Mouse (Mus musculus) embryonic stem cell, embryonic (primary cell): ENCODE measurements around the gene Fgfr2.

Source experiments
- CTCF ChIA-PET, 4 experiments: fragments of 300-600 bp in 2 of 4; fragments of 350-600 bp in 2 of 4; sonication (Branson Sonifier 250); formaldehyde crosslinking; loops; one replicate each; lab custom pipeline; 2022; ENCODE audit warnings: inconsistent platforms in 2 of 4; lab: Charles Lee
- POLR2A ChIA-PET, 4 experiments: fragments of 300-600 bp in 2 of 4; fragments of 350-600 bp in 2 of 4; sonication (Branson Sonifier 250); formaldehyde crosslinking; loops; one replicate each; lab custom pipeline; 2022; ENCODE audit warnings: antibody characterized with exemption in 4 of 4, inconsistent platforms in 1 of 4; lab: Charles Lee

Fgfr2 gene

DNA sequence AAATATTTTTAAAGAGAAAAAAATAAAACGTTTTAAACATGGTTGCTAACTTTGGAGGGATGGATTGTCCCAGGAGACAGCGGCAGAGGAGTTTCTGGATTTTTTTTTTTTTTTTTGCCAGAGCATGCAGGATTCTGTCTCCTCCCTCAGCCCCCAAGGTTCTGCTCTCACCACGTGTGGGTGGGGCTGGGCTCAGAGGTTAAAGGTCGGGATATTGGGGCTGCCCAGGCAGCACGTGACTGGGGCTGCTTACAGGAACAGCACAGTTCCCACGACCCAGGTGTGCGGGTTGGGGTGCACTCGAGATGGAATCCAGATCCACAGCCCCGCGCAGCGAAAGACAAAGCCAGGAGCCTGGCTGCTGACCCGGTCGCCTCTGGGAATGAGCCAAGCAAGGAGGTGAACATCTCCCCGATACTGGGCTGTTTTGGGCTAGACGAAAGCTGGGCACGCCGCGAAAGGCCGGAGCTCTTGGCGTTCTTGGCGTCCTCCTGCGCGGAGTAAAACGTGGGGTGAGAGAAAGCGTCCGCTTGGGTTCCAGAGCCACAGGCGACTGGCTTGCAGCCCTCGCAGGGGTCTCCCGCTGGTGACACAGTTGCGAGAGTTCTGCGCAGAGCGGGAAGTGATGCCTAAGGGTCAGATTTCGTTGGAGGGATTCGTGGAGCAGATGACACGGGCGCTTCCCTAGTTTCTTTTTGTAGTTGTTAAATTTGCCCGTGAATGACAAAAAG lies 1566.4 kb downstream of the Fgfr2 start:
- POLR2A ChIA-PET = interaction anchor here in 2 of 4 experiments (0.9 to 3.5 kb wide), 10 partner anchors 9 to 864 kb away, joined by 3 to 26 read pairs (median 4); partner anchors contain the start of genes Acadsb (in 1 of the 2), Hmx3 (in 1 of the 2) and Ikzf5 (in 1 of the 2)
- CTCF ChIA-PET = interaction anchor here in 3 of 4 experiments (0.6 to 2.0 kb wide), 4 partner anchors 15 to 835 kb away, joined by 3 to 6 read pairs (median 4); no protein-coding TSS in a partner anchor

- ChIA-PET CTCF (interaction anchor here in 2 of 4 experiments (0.7 to 2.0 kb wide), 3 partner anchors 14 to 326 kb away, joined by 3 to 6 read pairs (median 4); no protein-coding TSS in a partner anchor), POLR2A (interaction anchor here in 3 of 4 experiments (0.9 to 3.5 kb wide), 13 partner anchors 9 to 687 kb away, joined by 3 to 26 read pairs (median 4); partner anchors contain the start of gene Hmx3 (in 1 of the 3))
Observed at GRCm38 (mm10) chr7:131556116-131556515, 1567.0 kb downstream of the Fgfr2 start.

GRCm38 (mm10) chr7:131555301-131556081 lies 1567.7 kb downstream of the Fgfr2 start:
- ChIA-PET POLR2A (interaction anchor here in 3 of 4 experiments (0.8 to 3.5 kb wide), 12 partner anchors 9 to 687 kb away, joined by 3 to 26 read pairs (median 4); partner anchors contain the start of gene Hmx3 (in 1 of the 3)), CTCF (interaction anchor here in 2 of 4 experiments (0.6 to 2.0 kb wide), 3 partner anchors 14 to 327 kb away, joined by 3 to 6 read pairs (median 4); no protein-coding TSS in a partner anchor)

DNA sequence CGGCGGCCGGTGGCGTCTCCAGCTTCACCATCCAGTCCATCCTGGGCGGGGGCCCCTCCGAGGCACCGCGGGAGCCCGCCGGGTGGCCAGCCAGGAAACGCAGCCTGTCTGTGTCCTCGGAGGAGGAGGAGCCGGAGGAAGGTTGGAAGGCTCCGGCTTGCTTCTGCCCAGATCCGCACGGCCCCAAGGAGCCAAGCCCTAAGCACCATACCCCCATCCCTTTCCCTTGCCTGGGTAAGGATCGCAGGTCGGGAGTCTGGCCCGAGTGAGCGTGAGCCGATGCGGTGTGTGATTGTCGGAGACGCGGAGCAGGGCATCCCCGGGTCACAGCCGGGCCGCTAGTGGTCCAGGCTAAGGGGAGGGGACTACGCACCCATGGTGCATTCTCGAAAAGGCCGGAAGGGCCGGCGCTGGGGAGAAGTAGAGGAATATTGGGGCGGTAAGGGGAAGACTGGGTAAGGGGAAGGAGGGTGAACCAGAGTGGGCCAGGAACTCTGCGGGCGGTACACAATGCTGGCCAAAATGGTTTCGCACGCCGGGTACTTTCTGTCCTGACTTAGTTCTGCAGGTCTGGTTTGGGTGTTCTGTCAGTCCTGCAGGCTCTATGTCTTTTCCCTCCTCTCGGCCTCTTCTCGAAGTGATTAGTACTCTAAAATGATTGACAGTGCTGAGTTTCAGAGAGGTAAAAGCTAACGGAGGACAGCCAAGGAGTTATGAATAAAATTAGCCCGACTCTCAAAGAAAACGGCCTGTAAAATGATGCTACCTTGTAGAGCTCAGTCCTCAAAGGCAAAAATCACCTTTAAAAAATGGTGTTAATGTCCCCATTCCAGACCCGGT lies 1568.6 kb downstream of the Fgfr2 start:
- ChIA-PET CTCF (interaction anchor here in 3 of 4 experiments (0.6 to 2.0 kb wide), 4 partner anchors 14 to 1021 kb away, joined by 3 to 6 read pairs (median 4); no protein-coding TSS in a partner anchor), POLR2A (interaction anchor here in 3 of 4 experiments (0.6 to 3.8 kb wide), 10 partner anchors 8 to 246 kb away, joined by 3 to 28 read pairs (median 6); partner anchors contain the start of gene Hmx3 (in 2 of the 3))

DNA sequence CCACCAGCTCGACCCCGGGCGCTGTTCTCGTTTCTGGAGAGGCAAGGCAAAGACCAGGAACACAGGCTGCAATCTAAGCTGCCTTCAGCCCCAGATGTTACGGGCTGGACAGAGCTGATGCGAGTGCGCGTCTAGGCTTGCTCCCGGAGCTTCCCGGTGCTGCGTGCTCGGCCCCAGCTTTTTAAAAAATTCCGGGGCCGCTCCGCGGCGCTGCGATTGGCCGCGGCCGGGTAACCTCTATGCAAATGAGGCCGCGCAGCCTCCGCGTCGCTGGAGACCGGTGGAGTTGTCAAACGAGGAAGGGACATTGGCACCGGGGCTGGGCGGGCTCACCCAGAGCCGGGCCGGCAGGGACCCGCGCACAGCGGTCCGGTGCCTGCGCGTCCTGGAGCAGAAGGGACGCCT lies 1569.4 kb downstream of the Fgfr2 start:
- POLR2A ChIA-PET = interaction anchor here in 3 of 4 experiments (0.6 to 3.8 kb wide), 6 partner anchors 9 to 247 kb away, joined by 3 to 28 read pairs (median 5); partner anchors contain the start of gene Hmx3 (in 2 of the 3)
- CTCF ChIA-PET = interaction anchor here in 2 of 4 experiments (0.6 to 0.9 kb wide), 2 partner anchors 14 to 1021 kb away, joined by 3 to 4 read pairs; no protein-coding TSS in a partner anchor

DNA sequence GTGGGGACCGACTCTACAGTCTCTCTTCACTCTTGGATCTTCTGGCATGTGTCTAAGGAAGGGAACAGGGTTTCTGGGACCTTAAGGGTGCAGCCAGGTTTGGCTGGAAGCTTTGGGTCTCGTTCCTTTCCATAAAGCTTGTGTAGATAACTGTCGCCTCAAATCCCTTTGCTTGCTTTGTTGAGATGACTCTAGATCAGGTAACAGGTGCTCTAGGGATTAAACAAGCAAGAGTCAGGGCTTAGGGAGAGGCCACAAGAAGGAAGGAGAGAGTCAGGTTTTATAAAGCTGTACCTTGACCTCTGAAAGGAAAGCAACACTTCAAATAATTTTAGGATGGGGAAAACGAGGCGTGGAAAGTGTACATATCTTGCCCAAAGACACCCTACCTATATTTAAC lies 1570.4 kb downstream of the Fgfr2 start:
- POLR2A ChIA-PET = interaction anchor here (1.0 to 3.8 kb wide), 12 partner anchors 7 to 25 kb away, joined by 3 to 28 read pairs (median 6); partner anchors contain the start of genes Bub3 (in 3 of the 4) and Hmx3 (in 2 of the 4)
- CTCF ChIA-PET = no interaction called here

DNA sequence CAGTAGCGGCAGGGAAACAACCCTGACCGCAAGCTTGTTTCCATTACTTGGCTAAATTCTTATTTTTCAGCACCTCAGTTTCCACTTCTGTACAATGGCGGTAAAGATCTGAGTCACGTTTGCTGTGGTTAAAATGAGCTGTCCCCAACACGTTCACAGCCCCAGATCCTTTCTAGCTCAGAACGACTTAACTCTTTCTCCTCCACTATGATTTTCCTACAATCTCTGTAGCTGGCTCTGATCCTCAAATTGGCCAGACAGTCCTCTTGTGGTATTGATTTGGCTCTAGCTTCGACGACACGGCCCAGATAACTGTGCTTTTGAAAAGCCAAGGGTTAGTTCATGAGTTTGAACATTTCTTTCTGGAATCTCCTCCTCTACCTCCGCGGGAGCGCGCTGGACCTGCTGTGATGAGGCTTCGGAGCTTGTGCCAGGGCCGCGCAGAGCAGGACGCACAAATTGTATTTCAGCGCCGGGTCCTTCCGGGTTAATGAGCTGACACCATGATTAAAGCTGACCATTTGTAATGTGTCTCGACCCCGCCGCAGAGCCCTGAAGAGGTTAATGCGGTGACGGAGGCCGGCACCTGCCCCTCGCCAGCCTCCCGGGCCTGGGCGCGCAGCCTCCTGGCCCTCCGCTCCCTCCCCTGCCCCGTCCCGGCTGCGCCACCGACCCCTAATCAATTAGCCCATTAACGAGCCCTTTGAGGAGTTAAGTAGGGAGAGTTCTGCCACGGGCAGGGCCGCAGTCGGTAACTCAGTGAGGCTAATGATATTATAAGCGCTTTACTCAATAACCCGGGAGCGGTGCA lies 1571.0 kb downstream of the Fgfr2 start:
- CTCF ChIA-PET = interaction anchor here in 2 of 4 experiments (0.7 to 1.2 kb wide), 2 partner anchors 11 to 330 kb away, joined by 3 to 4 read pairs; no protein-coding TSS in a partner anchor
- POLR2A ChIA-PET = interaction anchor here (0.8 to 3.8 kb wide), 11 partner anchors 8 to 25 kb away, joined by 3 to 28 read pairs (median 6); partner anchors contain the start of genes Bub3 (in 3 of the 4) and Hmx3 (in 2 of the 4)

GRCm38 (mm10) chr7:131551471-131551870 lies 1571.7 kb downstream of the Fgfr2 start:
- ChIA-PET CTCF (interaction anchor here in 2 of 4 experiments (0.6 to 1.2 kb wide), 4 partner anchors 10 to 1047 kb away, joined by 3 to 4 read pairs (median 4); no protein-coding TSS in a partner anchor), POLR2A (interaction anchor here (0.8 to 3.8 kb wide), 10 partner anchors 7 to 26 kb away, joined by 3 to 28 read pairs (median 6); partner anchors contain the start of genes Bub3 (in 3 of the 4) and Hmx3 (in 1 of the 4))

DNA sequence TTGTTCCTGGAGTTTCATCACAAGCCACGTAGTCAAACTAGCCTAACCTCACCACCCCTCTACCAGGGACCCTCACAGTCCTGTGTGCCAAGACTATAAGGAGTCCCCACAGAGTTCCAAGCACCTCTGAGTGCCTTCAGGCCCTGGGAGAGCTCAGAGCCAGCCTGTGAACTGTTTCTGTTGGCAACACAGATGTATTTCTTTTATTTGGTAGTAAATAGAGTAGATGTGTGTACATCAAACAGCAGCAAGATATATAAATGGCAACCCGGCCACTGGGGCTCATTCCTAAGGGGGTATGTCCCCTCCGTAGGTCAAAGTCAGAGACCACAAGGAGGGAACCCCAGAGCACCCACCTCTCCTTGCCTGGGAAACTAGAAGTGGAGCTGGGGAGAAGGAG lies 1574.7 kb downstream of the Fgfr2 start, which contains the start of gene Hmx2:
Hmx2 (plus strand) TSS at position 301 of the 400 bp plus-strand sequence.
- POLR2A ChIA-PET = interaction anchor here in 1 of 4 experiments (0.9 to 1.2 kb wide), 3 partner anchors 12 to 15 kb away, joined by 3 to 5 read pairs (median 3); partner anchors contain the start of gene Bub3
- CTCF ChIA-PET = interaction anchor here in 1 of 4 experiments (1.0 kb wide), 1 partner anchor 8 kb away, joined by 4 read pairs; no protein-coding TSS in a partner anchor

- CTCF ChIA-PET = no interaction called here
- POLR2A ChIA-PET = interaction anchor here in 1 of 4 experiments (1.9 to 4.6 kb wide), 2 partner anchors 9 to 14 kb away, joined by 17 to 26 read pairs; partner anchors contain the start of gene Bub3
Observed at GRCm38 (mm10) chr7:131547481-131547880, 1575.7 kb downstream of the Fgfr2 start.

DNA sequence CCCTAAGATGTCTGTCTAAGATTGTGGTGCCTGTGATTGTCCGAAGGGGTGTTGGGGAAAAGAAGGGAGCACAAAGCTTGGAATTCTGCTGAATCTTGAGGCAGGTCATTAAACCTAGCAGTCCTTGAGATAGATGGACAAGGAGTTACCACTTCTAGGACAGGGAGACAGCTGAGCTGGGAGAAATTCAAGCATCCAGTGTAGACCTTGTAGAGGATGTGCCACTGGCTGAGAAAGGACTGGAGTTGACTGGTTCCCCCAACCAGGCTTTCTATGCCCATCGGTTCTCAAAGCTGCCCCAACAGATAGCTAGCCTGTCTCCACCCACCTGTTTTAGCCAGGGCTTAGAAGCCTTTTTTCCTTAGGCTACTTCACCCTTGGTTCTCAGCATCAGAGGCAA lies 1576.7 kb downstream of the Fgfr2 start:
- POLR2A ChIA-PET = interaction anchor here in 3 of 4 experiments (0.6 to 4.6 kb wide), 4 partner anchors 9 to 755 kb away, joined by 6 to 26 read pairs (median 12); partner anchors contain the start of gene Bub3 (in 1 of the 3)
- CTCF ChIA-PET = interaction anchor here in 1 of 4 experiments (0.8 kb wide), 1 partner anchor 982 kb away, joined by 4 read pairs; no protein-coding TSS in a partner anchor

DNA sequence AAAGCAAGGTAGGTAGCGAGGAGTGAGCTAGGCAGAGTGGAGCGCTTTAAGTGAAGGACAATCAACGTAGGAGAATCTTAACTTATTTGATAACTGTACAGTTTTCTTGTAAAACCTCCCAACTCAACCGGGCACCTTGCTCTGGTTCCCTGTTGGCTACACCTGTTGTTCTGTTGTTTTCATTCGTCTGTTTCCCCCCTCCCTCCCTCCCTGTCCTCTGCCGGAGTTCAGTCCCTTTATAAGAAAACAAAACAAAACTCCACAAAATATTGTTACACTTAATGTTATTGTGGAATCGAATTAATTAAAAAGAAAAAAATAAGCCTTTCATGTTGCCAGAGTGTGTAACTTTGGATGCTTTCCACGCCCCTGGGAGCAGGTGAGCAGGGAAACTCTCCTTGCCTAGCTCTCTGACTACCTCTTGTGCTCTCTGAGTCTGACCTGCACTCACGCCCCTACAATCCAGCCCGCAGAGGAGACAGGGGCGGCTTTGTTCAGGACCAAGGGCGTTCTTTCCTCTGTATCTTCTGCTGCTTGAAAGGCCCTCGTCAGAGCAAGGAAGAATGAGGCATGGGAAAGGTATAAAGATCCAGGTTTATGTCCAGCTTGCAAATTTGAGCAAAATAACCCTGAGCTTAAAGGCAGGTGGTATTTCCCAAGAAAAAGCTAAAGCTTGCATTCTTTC lies 1577.3 kb downstream of the Fgfr2 start:
- ChIA-PET POLR2A (interaction anchor here (0.6 to 4.6 kb wide), 6 partner anchors 8 to 754 kb away, joined by 3 to 26 read pairs (median 6); partner anchors contain the start of gene Bub3 (in 1 of the 4)), CTCF (interaction anchor here in 1 of 4 experiments (0.8 kb wide), 1 partner anchor 269 kb away, joined by 4 read pairs; no protein-coding TSS in a partner anchor)

DNA sequence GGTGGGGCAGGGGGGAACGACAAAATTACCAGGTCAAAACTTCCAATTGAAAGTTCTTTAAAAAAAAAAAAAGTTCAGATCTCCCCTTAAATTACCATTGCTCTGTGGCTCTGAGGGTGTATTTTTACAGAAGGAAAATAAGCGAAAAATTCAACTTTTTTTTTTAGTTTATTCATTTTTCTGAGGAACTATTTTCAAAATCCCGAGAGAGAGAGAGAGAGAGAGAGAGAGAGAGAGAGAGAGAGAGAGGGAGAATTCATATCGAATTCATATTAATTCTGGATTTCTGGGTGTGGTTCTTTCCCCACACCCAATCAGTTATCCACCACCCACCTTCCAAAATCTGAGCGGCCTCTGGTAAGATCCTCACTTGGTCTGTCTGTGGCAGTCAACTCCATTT lies 1578.3 kb downstream of the Fgfr2 start:
- ChIA-PET CTCF (no interaction called here), POLR2A (interaction anchor here in 2 of 4 experiments (0.7 to 4.6 kb wide), 5 partner anchors 9 to 561 kb away, joined by 3 to 26 read pairs (median 5); partner anchors contain the start of gene Bub3 (in 1 of the 2))

DNA sequence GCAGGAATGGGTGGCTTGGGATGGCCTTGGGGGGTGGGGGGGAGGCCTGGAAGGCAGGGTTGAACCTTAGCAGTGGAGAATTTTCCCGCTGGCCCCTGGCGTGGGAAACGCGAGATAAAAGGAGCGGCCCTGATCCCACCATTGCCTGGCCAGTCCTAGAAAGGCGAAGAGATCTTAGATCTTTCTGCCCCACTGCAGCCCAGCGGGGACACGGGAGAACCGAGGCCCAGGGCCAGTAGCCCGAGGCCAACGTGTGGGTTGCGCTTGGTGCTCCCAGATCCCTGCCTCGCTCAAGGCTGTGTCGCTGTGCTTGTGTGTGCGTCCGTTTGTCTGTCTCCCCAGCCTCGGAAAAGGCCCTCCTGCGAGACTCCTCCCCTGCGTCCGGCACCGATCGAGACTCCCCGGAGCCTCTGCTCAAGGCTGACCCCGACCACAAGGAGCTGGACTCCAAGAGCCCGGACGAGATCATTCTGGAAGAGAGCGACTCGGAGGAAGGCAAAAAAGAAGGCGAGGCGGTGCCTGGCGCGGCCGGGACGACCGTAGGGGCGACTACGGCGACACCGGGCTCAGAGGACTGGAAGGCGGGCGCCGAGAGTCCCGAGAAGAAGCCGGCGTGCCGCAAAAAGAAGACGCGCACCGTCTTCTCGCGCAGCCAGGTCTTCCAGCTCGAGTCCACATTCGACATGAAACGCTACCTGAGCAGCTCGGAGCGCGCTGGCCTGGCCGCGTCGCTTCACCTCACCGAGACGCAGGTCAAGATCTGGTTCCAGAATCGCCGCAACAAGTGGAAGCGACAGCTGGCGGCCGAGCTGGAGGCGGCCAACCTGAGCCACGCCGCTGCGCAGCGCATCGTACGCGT lies 1579.3 kb downstream of the Fgfr2 start:
- POLR2A ChIA-PET = interaction anchor here in 3 of 4 experiments (0.8 to 4.6 kb wide), 6 partner anchors 9 to 16 kb away, joined by 4 to 26 read pairs (median 4); partner anchors contain the start of gene Bub3 (in 1 of the 3)
- CTCF ChIA-PET = no interaction called here
